Mouse (Mus musculus) urinary bladder, postnatal 25 days (tissue): Measurements from ENCODE around the gene Pde1c.

Source experiments
- DNase-seq: peaks from one replicate; pipeline ENCODE4 v3.0.0; 2022; ENCODE audit warnings: low spot score

Gene Pde1c

DNA sequence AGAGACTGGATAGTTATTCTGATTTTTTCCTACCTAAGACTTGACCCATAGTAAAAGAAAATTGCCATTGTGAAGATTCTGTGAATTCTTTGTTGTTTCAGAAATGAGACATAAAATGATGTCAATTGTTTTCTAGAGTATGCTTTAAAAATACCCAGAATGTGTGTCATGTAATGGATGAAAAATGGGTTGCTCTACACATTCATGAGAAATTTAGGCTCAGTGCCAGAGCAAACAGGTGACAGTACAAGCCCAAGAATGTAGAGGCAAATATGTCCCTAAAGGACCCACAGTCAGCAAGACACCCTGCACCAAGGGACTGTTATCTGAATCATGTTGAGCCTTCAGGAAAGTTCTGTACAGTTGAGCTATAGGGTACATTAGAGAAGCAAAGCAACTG, 500.4 kb downstream of the Pde1c start:
- DNase-seq: no peak

- DNase-seq: peak; percentile 4
Measured at GRCm38 (mm10) chr6:56066632-56067282, 502.1 kb downstream of the Pde1c start.

DNA sequence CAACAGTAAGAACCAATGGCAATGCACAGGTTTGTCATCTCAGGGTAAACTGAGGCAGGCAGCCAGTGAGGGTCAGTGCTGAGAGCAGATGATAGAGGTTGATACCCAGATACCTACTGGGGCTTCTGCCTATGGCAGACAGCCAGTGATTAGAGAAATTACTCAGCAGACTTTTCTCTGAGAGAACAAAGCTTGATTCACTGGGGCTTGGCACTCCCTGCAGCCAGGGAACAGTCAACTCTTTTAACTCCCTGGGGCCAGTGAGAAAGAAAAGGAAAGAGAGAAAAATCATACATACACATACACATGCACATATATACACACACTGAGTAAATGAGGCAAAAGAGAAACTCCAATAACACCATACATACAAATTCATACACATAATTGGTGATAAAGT, 505.2 kb downstream of the Pde1c start:
- no peak for DNase-seq

DNA sequence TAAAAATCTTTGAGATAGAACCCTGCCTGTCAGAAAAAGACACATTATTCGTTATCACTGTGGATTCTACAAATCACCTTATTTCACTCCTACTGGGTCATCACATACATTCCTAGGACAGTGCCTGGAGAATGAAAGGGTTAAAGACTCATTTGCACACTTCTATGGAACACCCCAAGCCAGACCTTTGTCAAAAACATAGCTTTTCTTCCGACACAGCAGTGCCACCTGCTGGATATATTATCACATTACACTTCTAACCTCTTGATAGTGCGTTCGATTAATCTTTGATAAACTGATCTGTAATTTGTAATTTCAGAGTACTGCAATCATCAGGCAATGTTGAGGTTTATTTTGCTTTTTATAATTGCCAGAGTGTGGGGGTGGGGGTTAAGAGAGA, 519.8 kb downstream of the Pde1c start:
- DNase-seq: peak; percentile 8

DNA sequence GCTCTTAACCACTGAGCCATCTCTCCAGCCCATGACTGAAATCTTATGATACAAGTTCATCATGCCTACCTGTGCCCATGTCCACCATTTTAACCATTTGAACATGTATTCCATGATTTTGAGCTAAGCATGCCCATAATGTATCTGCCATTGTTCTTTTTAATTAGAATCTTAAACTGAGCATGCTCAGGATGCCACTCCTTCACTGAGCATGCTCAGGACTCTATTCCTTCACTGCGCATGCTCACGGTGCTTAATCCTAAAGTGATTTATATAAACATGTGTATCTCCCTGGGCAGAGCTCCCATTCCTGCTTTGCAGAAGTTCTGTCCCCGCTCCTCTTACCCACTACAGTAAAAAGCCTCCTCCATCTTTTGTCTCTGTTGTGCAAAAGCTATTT, 520.3 kb downstream of the Pde1c start:
- DNase-seq: no peak

DNA sequence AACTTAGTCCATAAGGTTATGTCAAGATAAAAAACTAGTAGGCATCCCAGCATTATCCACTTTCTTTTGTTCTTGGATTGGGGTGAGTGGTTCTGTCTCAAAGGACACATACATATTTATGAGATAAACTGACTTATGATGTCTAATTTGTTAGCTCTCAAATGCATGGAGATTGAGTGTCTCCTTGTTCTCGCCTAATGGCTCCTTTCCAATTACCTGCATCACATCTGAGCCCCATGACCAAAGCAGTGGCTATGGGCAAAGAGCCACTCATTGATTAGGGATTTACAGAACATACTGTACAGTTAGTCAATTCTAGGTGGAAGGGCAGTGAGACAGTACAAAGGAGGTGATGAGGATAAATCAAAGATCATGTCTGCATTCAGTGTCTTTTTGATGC, 524.2 kb downstream of the Pde1c start:
- no peak for DNase-seq

DNA sequence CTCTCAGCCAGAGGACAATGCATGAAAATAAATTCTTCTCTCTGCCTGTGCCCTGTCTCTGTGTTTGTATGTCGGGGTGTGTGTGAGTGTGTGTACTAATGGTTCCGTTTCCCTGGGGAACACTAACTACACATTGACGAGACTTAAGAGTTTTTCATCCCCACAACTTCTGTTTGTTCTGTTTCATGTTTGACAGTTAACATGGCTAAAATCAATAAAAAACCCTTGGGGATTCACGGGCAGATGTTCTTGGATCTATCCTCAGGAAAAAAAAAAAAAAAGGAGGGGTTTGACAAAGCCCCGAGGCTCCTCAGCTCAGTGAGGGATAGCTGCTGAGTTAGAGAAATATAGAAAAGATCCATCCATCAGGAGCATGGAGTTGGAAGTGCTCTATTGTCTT, 524.6 kb downstream of the Pde1c start:
- no peak for DNase-seq

DNA sequence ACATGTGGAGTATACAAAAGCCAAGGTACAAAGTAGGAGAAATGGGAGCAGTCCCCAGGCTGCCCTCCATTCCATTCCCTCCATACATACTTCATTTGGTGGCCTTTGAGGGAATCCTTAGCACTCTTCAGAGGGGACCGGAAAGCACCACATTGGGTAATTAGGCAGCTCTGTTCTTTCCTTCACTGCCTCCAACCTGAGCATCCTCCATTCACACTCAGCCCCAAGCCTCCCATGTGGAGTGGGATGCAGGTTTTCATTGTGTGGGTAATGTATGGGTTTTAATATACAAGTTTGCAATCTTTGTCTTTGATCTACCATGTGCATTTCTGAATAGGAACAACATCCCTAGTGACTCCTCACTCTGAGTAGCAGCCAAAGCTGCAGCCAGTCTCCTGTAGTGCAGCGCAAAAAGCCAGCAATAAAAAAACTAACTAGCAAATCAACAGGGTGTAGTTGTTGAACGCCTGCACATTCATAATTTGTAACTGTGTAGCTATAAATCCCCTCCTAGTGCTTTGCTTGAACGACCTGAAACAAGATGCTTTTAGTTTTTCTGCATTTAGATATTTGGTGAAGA, 529.3 kb downstream of the Pde1c start:
- DNase-seq: no peak

- DNase-seq: no peak
Measured at GRCm38 (mm10) chr6:56035054-56035453, 533.8 kb downstream of the Pde1c start.

DNA sequence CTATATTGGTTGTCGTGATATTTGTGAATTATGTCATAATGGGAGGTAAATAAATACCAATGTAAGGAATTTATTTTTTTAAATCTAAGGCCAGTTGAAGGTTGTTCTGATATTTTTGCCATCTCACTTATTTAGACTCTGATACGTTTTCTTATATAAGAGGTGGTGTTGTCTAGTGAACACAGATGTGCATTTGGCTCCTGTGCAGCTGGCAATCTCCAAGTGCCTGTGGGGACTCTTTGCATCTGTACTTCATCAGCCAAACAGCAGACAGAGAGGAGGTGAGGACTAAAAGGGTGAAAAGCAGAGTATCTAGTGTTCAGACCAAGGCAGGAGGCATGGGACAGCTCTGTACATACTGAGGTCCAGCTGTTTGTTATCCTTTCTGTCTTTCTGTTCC, 536.7 kb downstream of the Pde1c start:
- DNase-seq: no peak

- no peak for DNase-seq
Measured at GRCm38 (mm10) chr6:56029986-56030385, 538.9 kb downstream of the Pde1c start.

GRCm38 (mm10) chr6:56027966-56028365, 540.9 kb downstream of the Pde1c start:
- no peak for DNase-seq

DNA sequence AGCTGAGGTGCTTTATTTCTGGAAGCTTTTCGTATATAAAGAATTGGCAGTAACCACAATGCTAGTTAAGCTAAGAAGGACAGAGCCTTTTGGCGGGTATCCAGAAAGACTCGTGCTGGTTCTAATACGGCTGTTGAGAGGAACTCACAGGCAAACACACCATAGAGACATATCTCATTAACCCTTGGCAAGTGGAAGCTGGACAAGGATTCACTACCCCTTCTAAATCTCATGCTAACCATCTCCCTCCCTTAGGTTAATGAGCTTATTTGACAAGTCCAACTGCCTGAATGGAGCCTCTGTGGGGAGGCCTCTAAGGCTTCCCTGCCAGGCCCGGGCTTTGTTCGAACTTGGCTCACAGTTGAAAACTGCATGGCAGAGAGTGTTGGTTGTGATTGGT, 541.6 kb downstream of the Pde1c start:
- DNase-seq: no peak

GRCm38 (mm10) chr6:56025533-56025932, 543.4 kb downstream of the Pde1c start:
- DNase-seq: no peak
